Mouse (Mus musculus) bone marrow, adult 2 months (tissue): ENCODE results near the gene Insl3.

Source experiments
- CTCF ChIP-seq: fragments of 200-500 bp; IDR thresholded peaks from 2 replicates; pipeline ENCODE4 v1.5.1; 2011; ENCODE audit warnings: low read length, control low read depth; ENCODE audit not compliant: control insufficient read depth, insufficient read depth
- POLR2A ChIP-seq: fragments of 200-500 bp; IDR thresholded peaks from 2 replicates; pipeline ENCODE4 v1.6.1; 2011; ENCODE audit warnings: low read depth, mild to moderate bottlenecking, control low read depth, low read length, borderline replicate concordance; ENCODE audit not compliant: control insufficient read depth

- no peak for TF ChIP-seq CTCF
- no peak for TF ChIP-seq POLR2A
Measured at GRCm38 (mm10) chr8:71711574-71711973, 22.6 kb downstream of the Insl3 start.
